Mouse (Mus musculus) lung, adult 2 months (tissue): Measurements from ENCODE around the gene Oxtr. TPM values are rescaled to one million over a fixed set of nuclear protein-coding genes. Genes with fewer than 3 reads are reported as not detected.
A peak's percentile ranks its signal among the peaks of the same experiment; 100 is the strongest.

Experiments used
- DNase-seq: peaks from one replicate; pipeline ENCODE4 v3.0.0; 2022
- H3K4me1 ChIP-seq: fragments of 200-500 bp; 2 replicates; pipeline ENCODE4 v1.6.1; 2011; ENCODE audit warnings: low read length; ENCODE audit not compliant: control insufficient read depth, insufficient read depth
- H3K4me3 ChIP-seq: fragments of 200-500 bp; replicated peaks from 2 replicates; pipeline ENCODE3; 2011; ENCODE audit warnings: low read depth, mild to moderate bottlenecking, control low read depth, low read length; ENCODE audit errors: extremely low read depth
- CTCF ChIP-seq: fragments of 200-500 bp; IDR thresholded peaks from 2 replicates; pipeline ENCODE4 v1.5.1; 2011; ENCODE audit warnings: mild to moderate bottlenecking, low read length, control low read depth; ENCODE audit not compliant: insufficient read depth
- POLR2A ChIP-seq: fragments of 200-500 bp; IDR thresholded peaks from 2 replicates; pipeline ENCODE4 v1.6.1; 2011; ENCODE audit warnings: low read depth, mild to moderate bottlenecking, control low read depth, low read length, borderline replicate concordance; ENCODE audit errors: extremely low read depth
- WGBS: fragments of 180-500 bp; shearing (Covaris S2); methylation state at CpG from one replicate; pipeline ENCODE4 v1.1.7; 2018; 5-methylcytosine and 5-hydroxymethylcytosine counted together
- polyA plus RNA-seq: library from polyadenylated mRNA; depleted of rRNA; stranded (reverse); fragments of >200 nt; gene quantifications from 2 replicates; pipeline ENCODE4 v1.2.3, GENCODE M21; 2012

The Oxtr gene
- polyA plus RNA-seq, 1 experiment, result 0.18 TPM

- no peaks in the 10 kb centered on the region for H3K4me1 ChIP-seq
- no peak for DNase-seq
- TF ChIP-seq CTCF (no peak), POLR2A (no peak)
- H3K4me3 ChIP-seq, result no peak overlapping the region
- 79% methylated on average over 2 of the region's 2 CpGs for WGBS
Measured at GRCm38 (mm10) chr6:112499456-112499855, 9.7 kb upstream of the Oxtr start.

GRCm38 (mm10) chr6:112498716-112499115 is 9.0 kb upstream of the Oxtr start:
- Histone ChIP-seq H3K4me1 (no peaks in the 10 kb centered on the region), H3K4me3 (no peak overlapping the region)
- 83% methylated on average over 3 of the region's 3 CpGs for WGBS
- TF ChIP-seq CTCF (no peak), POLR2A (no peak)
- DNase-seq, result no peak

- WGBS, result 49% methylated on average over 2 of the region's 2 CpGs
- TF ChIP-seq POLR2A, result no peak
- TF ChIP-seq CTCF, result no peak
- H3K4me1 ChIP-seq, result no peaks in the 10 kb centered on the region
- DNase-seq, result no peak
- H3K4me3 ChIP-seq, result no peak overlapping the region
Measured at GRCm38 (mm10) chr6:112497456-112497855, 7.7 kb upstream of the Oxtr start.

GRCm38 (mm10) chr6:112496291-112497060 is 6.7 kb upstream of the Oxtr start:
- no peak overlapping the region for H3K4me3 ChIP-seq
- no peak for DNase-seq
- TF ChIP-seq CTCF (no peak), POLR2A (no peak)
- no peaks in the 10 kb centered on the region for H3K4me1 ChIP-seq
- 67% methylated on average over 8 of the region's 8 CpGs for WGBS

- Histone ChIP-seq H3K4me1 (peaks cover 5% of the 10 kb centered on the region), H3K4me3 (no peak overlapping the region)
- TF ChIP-seq POLR2A, result no peak
- no peak for TF ChIP-seq CTCF
- no peak for DNase-seq
- WGBS, result 56% methylated on average over 4 of the region's 4 CpGs
Measured at GRCm38 (mm10) chr6:112495219-112495618, 5.5 kb upstream of the Oxtr start.

- Histone ChIP-seq H3K4me1 (peaks cover 5% of the 10 kb centered on the region), H3K4me3 (no peak overlapping the region)
- no peak for DNase-seq
- 59% methylated on average over 10 of the region's 10 CpGs for WGBS
- TF ChIP-seq POLR2A, result no peak
- TF ChIP-seq CTCF, result no peak
Measured at GRCm38 (mm10) chr6:112494620-112495081, 4.9 kb upstream of the Oxtr start.

- no peak for DNase-seq
- H3K4me3 ChIP-seq, result no peak overlapping the region
- TF ChIP-seq POLR2A, result no peak
- 84% methylated on average over 9 of the region's 9 CpGs for WGBS
- H3K4me1 ChIP-seq, result peaks cover 9% of the 10 kb centered on the region
Measured at GRCm38 (mm10) chr6:112493371-112493770, 3.6 kb upstream of the Oxtr start.

- Histone ChIP-seq H3K4me3 (no peak overlapping the region), H3K4me1 (peaks cover 9% of the 10 kb centered on the region)
- TF ChIP-seq POLR2A (no peak), CTCF (no peak)
- 84% methylated on average over 6 of the region's 6 CpGs for WGBS
- DNase-seq, result no peak
Measured at GRCm38 (mm10) chr6:112492656-112493055, 2.9 kb upstream of the Oxtr start.

GRCm38 (mm10) chr6:112491521-112491920 is 1.8 kb upstream of the Oxtr start:
- H3K4me1 ChIP-seq, result peaks cover 9% of the 10 kb centered on the region
- DNase-seq, result no peak
- 87% methylated on average over 8 of the region's 8 CpGs for WGBS
- H3K4me3 ChIP-seq, result no peak overlapping the region
- TF ChIP-seq CTCF, result no peak
- TF ChIP-seq POLR2A, result no peak

GRCm38 (mm10) chr6:112490625-112491242 is 991 bp upstream of the Oxtr start:
- 2% methylated on average over 35 of the region's 35 CpGs for WGBS
- peaks cover 9% of the 10 kb centered on the region for H3K4me1 ChIP-seq
- H3K4me3 ChIP-seq, result peak overlapping the region; percentile 46
- peak; percentile 74 for TF ChIP-seq CTCF
- TF ChIP-seq POLR2A, result no peak
- DNase-seq, result peak; percentile 75
